Mouse (Mus musculus) lung, adult 2 months (tissue): Measurements from ENCODE around the gene B3gnt2.

Experiments used
- CTCF ChIP-seq: fragments of 200-500 bp; IDR thresholded peaks from 2 replicates; pipeline ENCODE4 v1.5.1; 2011; ENCODE audit warnings: mild to moderate bottlenecking, low read length, control low read depth; ENCODE audit not compliant: insufficient read depth
- POLR2A ChIP-seq: fragments of 200-500 bp; IDR thresholded peaks from 2 replicates; pipeline ENCODE4 v1.6.1; 2011; ENCODE audit warnings: low read depth, mild to moderate bottlenecking, control low read depth, low read length, borderline replicate concordance; ENCODE audit errors: extremely low read depth

- TF ChIP-seq CTCF (no peak), POLR2A (no peak)
Observed at GRCm38 (mm10) chr11:22852510-22852909, 8.3 kb downstream of the B3gnt2 start.
